Mouse (Mus musculus) spleen, postnatal 10 days (tissue): ENCODE measurements around the gene Katna1.
"Not testable (repeated sequence)": the region's sequence is repeated elsewhere in the genome, so short reads cannot be mapped to it uniquely, and the experiment has no call there.

ENCODE experiments used
- DNase-seq, 2 experiments: peaks; one replicate each; pipeline ENCODE4 v3.0.0; 2021 to 2022; ENCODE audit warnings: low spot score in 2 of 2

The Katna1 gene

GRCm38 (mm10) chr10:7725751-7726500, at the start of gene Katna1:
Katna1 (plus strand) TSS chr10:7726000.
- DNase-seq, result peak; percentile 90 to 97

DNA sequence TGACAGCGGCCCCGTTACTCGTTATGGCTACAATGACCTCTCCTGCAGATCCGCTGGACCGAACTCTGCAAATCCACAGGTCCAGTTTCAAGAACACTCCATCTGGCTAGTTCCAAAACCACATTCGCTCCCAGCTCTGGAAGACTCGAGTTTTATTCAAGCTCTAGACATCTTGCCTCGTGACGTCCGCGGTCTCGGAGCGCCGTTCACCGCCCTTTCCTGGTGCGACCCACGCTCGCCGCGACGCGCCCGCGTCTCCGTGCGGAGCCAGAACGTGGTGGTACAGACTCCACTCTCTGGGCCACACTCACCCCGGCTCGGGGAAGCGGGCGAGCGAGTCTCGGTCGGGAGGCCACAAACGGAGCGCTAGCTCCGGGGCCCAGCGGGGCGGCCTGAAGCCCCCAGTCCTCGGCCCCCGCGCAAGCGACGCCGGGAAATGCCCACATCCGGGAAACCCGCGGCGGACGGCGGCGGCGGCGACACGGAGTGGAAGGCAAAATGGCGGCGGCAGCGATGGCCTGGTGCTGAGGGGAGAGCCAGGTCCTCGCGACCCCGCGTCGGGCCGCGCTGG, 45.0 kb upstream of the Katna1 start, which contains the start of the genes Pcmt1 and Lats1:
TSS of gene Pcmt1 (minus strand) at position 406 of the 571 bp plus-strand sequence.
TSS of gene Lats1 (plus strand) at position 484 of the 571 bp plus-strand sequence.
- DNase-seq, result peak; percentile 87 to 89

DNA sequence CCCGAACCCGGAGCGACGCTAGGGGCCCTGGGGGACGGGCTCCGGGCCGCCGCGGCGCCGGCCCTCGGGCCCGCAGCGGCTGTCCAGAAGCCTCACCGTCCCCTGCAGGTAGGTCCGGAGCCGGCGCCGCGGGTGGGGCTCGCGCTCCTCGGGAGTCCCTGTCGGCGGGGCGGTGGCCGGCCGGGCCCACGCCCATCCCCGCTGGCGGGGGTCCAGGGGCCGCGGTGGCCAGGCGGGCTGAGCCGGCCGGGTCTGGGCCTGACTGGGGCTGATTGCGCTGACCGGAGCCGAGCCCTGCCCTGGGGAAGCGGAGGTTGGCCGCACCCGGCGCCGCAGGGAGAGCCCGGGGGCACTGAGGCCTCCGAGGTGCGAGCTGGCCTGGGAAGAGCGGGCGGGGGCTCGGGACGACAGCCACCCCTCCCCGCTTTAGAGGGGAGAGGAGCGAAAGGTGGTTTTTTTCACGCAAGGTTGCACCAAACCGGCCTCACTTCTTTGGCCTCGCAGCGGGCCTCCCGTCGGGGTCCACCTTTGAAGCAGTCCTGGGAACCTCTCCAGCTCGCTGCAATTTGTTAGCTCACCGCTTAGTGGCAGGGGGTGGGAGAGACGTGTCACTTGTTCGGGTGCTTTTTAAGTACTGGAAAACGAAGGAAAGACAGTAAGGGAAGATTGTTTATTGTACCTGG, 44.3 kb upstream of the Katna1 start:
- peak; percentile 72 to 77 for DNase-seq

DNA sequence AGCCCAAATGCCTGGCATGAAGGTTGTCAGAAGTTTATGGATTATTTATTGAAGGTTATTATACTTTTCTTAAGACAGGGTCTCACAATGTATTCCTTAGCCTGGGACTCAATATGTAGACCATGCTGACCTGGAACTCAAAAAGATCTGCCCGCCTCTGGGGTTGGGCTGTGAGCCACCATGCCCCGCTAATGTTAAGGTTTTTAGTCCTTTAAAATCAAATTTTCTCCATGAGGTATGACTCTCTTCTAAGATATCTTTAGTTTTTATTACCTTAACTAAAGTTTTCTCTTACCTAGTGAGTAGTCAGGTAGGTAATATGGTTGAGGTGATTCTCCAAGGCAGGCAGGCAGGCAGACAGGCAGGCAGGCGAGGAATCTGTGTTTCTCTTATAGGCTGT, 43.6 kb upstream of the Katna1 start:
- DNase-seq, result no peak

DNA sequence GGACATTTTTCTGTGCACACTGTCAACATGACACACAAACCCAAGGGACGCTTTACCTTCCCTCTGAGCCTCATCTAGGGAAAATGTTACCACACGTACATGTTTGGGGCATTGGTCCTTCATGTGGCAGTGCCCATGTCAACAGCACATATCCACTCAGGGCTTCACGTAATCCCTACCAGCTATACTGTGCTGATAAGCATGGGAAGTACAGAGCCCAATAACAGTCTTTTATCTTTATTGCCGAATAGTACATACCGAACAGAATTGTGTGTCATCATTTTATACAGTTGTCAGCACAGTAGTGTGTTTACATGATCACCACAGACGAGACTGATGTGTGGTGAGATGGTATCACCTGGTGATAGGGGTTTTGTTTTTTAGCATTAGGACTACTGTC, 38.9 kb upstream of the Katna1 start:
- DNase-seq, result no peak

DNA sequence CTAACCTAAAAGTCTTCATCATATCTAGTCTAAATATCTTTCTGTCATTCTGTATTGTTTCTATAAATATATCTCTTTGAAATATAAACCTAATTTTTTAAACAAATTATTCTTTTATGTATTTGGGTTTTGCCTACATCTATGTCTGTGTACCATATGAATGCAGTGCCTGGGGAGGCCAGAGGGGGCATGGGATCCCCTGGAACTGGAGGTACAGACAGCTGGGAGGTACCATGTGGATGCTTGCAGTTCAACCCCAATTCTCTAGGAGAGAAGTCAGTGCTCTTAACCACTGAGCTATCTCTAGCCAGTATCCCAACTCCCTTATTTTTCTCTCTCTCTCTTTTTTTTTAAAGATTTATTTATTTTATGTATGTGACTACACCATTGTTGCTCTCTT, 30.5 kb upstream of the Katna1 start:
- peak in 1 of 2 experiments; percentile 46 for DNase-seq

DNA sequence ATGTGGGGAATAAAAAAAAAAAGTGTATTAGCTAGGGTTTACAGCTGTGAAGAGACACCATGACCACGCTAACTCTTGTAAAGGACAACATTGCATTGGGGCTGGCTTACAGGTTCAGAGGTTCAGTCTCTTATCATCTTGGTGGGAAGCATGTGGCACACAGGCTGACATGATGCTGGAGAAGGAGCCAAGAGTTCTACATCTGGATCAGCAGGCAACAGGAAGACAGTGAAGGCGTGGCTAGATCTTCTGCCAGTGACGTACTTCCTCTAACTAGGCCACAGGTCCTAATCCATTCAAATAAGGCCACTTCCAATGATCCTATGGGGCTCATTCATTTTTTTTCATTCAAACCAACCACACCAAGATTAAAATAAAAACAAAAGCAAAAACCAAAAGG, 25.7 kb upstream of the Katna1 start:
- no peak for DNase-seq

DNA sequence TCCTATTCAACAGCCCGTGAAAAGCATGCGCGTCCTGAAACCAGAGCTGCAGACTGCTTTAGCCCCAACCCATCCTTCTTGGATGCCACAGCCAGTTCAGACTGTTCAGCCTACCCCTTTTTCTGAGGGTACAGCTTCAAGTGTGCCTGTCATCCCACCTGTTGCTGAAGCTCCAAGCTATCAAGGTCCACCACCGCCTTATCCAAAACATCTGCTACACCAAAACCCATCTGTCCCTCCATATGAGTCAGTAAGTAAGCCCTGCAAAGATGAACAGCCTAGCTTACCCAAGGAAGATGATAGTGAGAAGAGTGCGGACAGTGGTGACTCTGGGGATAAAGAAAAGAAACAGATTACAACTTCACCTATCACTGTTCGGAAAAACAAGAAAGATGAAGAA, 23.2 kb upstream of the Katna1 start:
- DNase-seq, result no peak

DNA sequence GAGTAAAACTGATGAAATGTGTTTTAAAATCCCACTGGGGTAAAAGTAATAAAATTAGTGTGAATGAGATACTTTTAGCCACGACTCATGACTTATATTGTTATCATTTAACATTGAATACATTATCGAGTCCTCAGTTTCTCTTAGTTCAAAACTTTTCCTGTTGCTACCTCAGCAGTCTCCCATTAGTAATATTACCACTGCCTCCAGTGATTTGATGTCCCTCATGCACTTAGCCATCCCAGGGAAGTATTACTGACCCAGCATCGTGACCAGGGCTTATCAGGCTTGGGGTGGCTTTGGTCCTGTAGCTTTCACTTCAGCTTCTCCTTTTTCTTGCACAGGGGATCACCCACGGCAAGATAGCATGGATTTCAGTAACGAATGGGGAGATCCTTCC, 15.7 kb upstream of the Katna1 start:
- DNase-seq, result no peak

DNA sequence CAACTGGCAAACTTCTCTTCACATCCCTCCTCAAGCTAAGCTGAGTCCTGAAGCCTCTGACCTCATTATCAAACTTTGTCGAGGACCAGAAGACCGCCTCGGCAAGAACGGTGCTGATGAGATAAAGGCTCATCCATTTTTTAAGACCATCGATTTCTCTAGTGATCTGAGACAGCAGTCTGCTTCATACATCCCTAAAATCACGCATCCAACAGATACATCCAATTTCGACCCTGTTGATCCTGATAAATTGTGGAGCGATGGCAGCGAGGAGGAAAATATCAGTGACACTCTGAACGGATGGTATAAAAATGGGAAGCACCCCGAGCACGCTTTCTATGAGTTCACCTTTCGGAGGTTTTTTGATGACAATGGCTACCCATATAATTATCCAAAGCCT, 13.3 kb upstream of the Katna1 start:
- DNase-seq, result no peak

DNA sequence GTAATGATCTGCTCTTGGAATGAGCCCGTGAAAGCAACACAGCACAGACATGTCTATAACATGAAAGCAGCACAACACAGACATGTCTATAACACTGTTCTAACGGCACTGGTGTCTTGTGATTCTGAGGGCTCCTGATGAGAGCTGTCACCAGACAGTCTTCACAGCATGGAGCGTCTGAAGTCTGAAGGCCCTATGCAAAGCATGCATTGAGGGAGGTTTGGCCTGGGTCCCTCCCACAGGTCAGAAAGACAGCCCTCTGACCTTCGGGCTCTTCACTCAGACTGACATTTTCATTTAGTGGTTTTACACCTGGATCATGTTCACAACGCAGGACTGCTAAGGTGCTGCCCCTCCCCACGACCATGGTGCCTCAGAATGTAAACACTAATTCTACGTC, 10.7 kb upstream of the Katna1 start:
- DNase-seq, result no peak

DNA sequence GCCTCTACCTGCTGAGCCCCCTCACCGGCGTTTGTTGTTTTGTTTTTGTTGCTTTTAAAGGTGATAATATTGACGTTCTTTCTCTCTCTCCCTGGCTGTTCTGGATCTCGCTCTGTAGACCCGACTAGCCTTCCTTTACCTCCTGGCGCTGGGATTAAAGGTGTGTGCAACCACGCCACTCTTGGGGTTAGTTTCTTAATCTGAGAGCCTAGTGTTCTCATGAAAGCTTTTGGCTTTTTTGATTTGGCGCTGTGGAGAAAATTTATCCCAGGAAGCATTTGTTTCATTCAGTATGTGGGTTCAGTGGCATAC, 657 bp downstream of the Katna1 start:
- DNase-seq, result no peak

- DNase-seq, result no peak
Measured at GRCm38 (mm10) chr10:7727011-7727410, 1.2 kb downstream of the Katna1 start.

DNA sequence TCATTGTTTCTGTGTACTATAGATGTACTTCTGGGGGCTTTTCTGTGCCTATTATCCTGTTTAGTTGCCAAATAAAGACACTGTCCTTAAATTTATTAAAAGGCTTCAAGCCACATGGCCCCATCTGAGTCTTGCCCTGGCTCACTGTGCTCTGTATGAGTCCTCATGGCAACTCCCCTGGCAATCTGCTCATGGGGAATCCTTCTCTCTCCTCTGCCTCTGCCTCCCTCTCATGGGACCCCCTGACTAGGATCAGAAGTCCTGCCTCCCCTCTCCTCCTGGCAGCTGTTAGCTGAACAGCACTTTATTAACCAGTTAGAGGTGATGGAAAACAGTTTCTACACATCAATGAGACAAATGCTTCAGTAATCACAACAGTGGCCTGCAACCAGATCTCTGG, 5.8 kb downstream of the Katna1 start:
- DNase-seq, result no peak

GRCm38 (mm10) chr10:7737122-7737521, 11.3 kb downstream of the Katna1 start:
- DNase-seq, result no peak

DNA sequence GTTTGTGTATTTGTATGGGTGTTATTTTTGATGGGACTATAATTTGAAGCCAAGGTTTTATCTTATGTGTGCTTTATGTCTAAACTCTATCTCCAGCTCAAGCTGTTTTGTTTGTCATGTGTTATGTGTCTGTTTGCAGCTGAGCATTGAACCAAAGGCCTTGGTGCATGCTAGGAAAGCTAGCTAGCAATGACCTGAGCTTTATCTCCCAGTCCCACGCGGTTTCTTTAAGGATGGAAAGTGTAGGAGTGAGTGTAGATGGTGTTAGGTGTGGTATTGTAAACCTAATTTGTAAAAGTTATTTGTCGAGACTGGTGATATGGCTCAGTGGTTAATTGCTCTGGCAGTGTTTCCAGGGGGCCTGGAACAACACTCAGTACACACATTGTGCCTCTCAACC, 12.1 kb downstream of the Katna1 start:
- no peak for DNase-seq

DNA sequence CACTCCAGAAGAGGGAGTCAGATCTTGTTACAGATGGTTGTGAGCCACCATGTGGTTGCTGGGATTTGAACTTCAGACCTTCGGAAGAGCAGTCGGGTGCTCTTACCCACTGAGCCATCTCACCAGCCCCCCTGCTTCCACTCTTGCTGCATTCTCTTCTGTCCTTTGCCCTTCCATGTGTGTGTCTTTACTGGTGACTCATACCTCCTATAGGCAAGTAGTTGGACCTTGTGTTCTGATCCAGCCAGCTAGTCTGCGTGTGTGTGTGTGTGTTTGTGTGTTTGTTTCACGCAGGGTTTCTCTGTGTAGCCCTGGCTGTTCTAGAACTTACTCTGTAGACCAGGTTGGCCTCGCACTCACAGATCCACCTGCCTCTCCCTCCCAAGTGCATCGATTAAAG, 19.7 kb downstream of the Katna1 start:
- not testable (repeated sequence) for DNase-seq

DNA sequence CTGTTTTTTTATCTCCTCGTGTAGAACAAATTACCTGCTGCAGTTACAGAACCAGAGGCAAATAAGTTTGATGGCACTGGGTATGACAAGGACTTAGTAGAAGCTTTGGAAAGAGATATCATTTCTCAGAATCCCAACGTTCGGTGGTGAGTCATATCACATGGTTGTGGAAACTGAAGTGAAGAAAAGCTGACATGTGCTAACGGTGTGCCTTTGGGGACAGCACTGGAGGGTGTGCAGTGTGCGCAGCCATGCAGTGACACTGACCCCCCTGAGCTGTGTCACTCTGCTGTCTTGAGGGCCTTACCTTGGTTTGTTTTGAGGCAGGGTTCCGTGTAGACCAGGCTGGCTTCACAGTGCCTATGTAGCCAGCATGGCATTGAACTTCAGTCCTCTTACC, 23.0 kb downstream of the Katna1 start:
- no peak for DNase-seq

DNA sequence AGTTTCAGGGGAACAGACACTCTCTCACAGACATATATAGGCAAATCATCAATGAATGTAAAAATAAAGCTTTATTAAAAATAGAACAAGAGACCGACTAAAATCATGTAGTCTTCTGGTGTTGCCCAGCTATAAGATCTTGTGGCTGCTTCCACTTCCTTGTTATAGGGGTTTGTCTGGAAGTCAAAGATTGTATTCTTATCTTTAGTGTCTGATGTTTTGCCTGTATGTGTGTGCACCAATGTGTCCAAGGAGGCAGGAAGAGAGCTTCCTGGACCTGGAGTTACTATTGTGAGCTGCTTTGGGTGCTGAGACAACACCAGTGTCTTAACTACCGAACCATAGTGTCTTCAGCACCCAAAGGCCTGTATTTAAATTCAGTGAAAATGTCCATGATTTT, 31.7 kb downstream of the Katna1 start:
- no peak for DNase-seq

DNA sequence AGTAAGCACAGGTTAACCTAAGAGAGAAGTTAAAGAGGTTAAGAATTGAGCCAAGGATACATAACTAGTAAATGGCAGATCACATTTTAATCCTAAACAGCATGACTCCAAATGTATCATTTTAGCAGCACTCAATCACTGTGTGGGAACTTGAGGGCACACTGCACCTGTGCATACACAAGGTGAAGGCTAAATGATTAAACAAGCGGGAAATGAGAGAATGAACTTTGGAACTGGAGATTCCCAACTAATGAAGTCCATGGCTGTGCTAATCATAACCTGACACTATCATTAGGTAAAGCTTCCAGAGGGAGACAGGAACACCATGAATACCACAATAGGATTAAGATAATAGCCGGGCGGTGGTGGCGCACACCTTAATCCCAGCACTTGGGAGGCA, 46.5 kb downstream of the Katna1 start:
- no peak for DNase-seq

DNA sequence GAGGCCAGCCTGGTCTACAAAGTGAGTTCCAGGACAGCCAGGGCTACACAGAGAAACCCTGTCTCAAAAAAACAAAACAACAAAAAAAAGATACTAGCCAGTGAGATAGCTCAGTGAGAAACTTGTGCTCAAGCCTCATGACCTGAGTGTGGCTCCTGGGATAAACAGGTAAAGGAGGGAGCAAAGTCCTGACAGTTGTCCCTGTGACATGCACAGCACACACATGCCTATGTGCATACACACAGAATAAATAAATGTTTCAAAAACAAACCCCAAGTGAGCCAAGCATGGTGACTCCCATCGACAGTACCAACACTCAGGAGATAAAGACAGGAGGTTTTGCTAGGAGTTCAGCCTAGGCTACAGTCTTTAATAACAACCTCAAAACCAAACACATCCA, 47.0 kb downstream of the Katna1 start:
- DNase-seq, result no peak

GRCm38 (mm10) chr10:7775421-7775820, 49.6 kb downstream of the Katna1 start:
- no peak for DNase-seq

GRCm38 (mm10) chr10:7778361-7778760, 52.6 kb downstream of the Katna1 start:
- no peak for DNase-seq
